Mouse (Mus musculus) intestine, embryonic 16.5 days (tissue): ENCODE results near the gene Taar8b. TPM values are rescaled to one million over a fixed set of nuclear protein-coding genes. Genes with fewer than 3 reads are reported as not detected.
"Not testable (repeated sequence)": the region's sequence is repeated elsewhere in the genome, so short reads cannot be mapped to it uniquely, and the experiment has no call there.

Experiments used
- ATAC-seq: fragments of 200-750 bp; cut with Nextera tagmentation; 2 replicates; pipeline ENCODE4 v1.8.0; 2017; ENCODE audit warnings: moderate TSS enrichment, moderate library complexity
- H3K27ac ChIP-seq: fragments of 300-500 bp; sonication (generic); 2 replicates; pipeline ENCODE4 v1.5.1; 2014; ENCODE audit warnings: mild to moderate bottlenecking, low read length
- H3K27me3 ChIP-seq: fragments of 300-500 bp; sonication (generic); replicated peaks from 2 replicates; pipeline ENCODE4 v1.6.1; 2014; ENCODE audit warnings: low read length, control low read depth, mixed read lengths; ENCODE audit not compliant: control insufficient read depth, insufficient read depth
- H3K36me3 ChIP-seq: fragments of 300-500 bp; sonication (generic); 2 replicates; pipeline ENCODE4 v1.6.1; 2014; ENCODE audit warnings: low read length, control low read depth; ENCODE audit not compliant: control insufficient read depth, insufficient read depth
- H3K4me1 ChIP-seq: fragments of 300-500 bp; sonication (generic); 2 replicates; pipeline ENCODE4 v1.6.1; 2014; ENCODE audit warnings: low read length, control low read depth, mixed read lengths; ENCODE audit not compliant: control insufficient read depth, insufficient read depth
- H3K4me2 ChIP-seq: fragments of 300-500 bp; sonication (generic); 2 replicates; pipeline ENCODE4 v1.6.1; 2014; ENCODE audit warnings: low read depth, low read length, control low read depth
- H3K4me3 ChIP-seq: fragments of 300-500 bp; sonication (generic); 2 replicates; pipeline ENCODE4 v1.5.1; 2014; ENCODE audit warnings: mild to moderate bottlenecking, low read length
- H3K9ac ChIP-seq: fragments of 300-500 bp; sonication (generic); 2 replicates; pipeline ENCODE4 v1.6.1; 2014; ENCODE audit warnings: low read depth, low read length
- H3K9me3 ChIP-seq: fragments of 300-500 bp; sonication (generic); 2 replicates; pipeline ENCODE4 v1.6.1; 2016; ENCODE audit warnings: low read length, control low read depth; ENCODE audit not compliant: control insufficient read depth
- WGBS: fragments of 180-500 bp; shearing (Covaris S2); extraction: QIAGEN DNeasy Blood & Tissue Kit; methylation state at CpG from one replicate; pipeline ENCODE4 v1.1.7; 2014; 5-methylcytosine and 5-hydroxymethylcytosine counted together
- polyA plus RNA-seq: library from polyadenylated mRNA; unstranded; fragments of >200 nt; fragmentation: Nextera tagmentation; extraction: Ambion mirVana; gene quantifications from 2 replicates; pipeline ENCODE4 v1.2.1, GENCODE M21; 2015

Taar8b gene
- not detected in 2 replicates for polyA plus RNA-seq

- no peaks in the 10 kb centered on the region for H3K4me1 ChIP-seq
- no peak within 1 kb of the TSS for H3K27ac ChIP-seq
- H3K9me3 ChIP-seq = no peaks in the 10 kb centered on the region
- no peaks in the 10 kb centered on the region for H3K27me3 ChIP-seq
- no peaks in the 10 kb centered on the region for H3K36me3 ChIP-seq
- no peak for ATAC-seq
- H3K4me2 ChIP-seq = no peak within 1 kb of the TSS
- no peak within 1 kb of the TSS for H3K4me3 ChIP-seq
- H3K9ac ChIP-seq = no peak within 1 kb of the TSS
- WGBS = 72% methylated on average over 2 of the region's 2 CpGs
Observed at GRCm38 (mm10) chr10:24092194-24092593, at the start of gene Taar8b. Gene Taar8b (minus strand): TSS chr10:24092294.

GRCm38 (mm10) chr10:24138623-24139261, 46.6 kb upstream of the Taar8b start:
- Histone ChIP-seq H3K36me3 (no peaks in the 10 kb centered on the region), H3K9ac (no peak overlapping the region), H3K9me3 (no peaks in the 10 kb centered on the region), H3K4me2 (no peak overlapping the region), H3K4me3 (no peak overlapping the region), H3K27ac (peak overlapping the region; percentile 37), H3K4me1 (peaks cover 15% of the 10 kb centered on the region), H3K27me3 (no peaks in the 10 kb centered on the region)
- 49% methylated on average over 2 of the region's 2 CpGs for WGBS
- ATAC-seq = peak; percentile 72

- Histone ChIP-seq H3K9ac (no peak overlapping the region), H3K4me1 (peaks cover 15% of the 10 kb centered on the region; the same call in 1 of the 2 replicates), H3K27me3 (no peaks in the 10 kb centered on the region), H3K4me3 (no peak overlapping the region), H3K4me2 (no peak overlapping the region), H3K27ac (no peak overlapping the region), H3K9me3 (no peaks in the 10 kb centered on the region), H3K36me3 (no peaks in the 10 kb centered on the region)
- 39% methylated on average over 7 of the region's 7 CpGs for WGBS
- ATAC-seq = no peak
Observed at GRCm38 (mm10) chr10:24134071-24134645, 42.1 kb upstream of the Taar8b start.

- Histone ChIP-seq H3K27ac (peak overlapping the region; percentile 66), H3K9me3 (no peaks in the 10 kb centered on the region), H3K9ac (no peak overlapping the region), H3K4me2 (no peak overlapping the region), H3K27me3 (no peaks in the 10 kb centered on the region), H3K4me3 (no peak overlapping the region), H3K36me3 (no peaks in the 10 kb centered on the region), H3K4me1 (peaks cover 10% of the 10 kb centered on the region; the same call in 1 of the 2 replicates)
- peak; percentile 51 for ATAC-seq
- WGBS = 26% methylated on average over 2 of the region's 2 CpGs
Observed at GRCm38 (mm10) chr10:24133132-24133531, 41.0 kb upstream of the Taar8b start.

DNA sequence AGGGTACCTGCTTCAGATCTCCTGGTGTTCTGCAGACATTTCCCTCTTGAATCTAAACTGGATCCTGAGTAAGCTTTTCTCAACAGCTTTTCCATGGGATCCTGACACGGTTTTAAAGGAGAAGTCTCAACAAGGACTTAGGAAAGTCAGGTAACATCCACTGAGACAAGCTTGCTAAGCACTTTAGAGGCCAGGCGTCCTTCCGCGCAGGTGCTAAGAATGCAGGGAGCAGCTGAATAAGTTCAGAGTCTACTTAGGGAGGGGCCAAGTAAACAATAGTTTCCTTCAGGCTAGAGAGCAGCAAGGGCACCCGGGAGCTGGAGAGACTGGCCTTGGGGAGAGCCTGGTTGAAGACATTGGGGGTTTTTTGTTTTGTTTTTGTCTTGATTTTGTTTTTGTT, 40.2 kb upstream of the Taar8b start:
- Histone ChIP-seq H3K27me3 (no peaks in the 10 kb centered on the region), H3K4me1 (peaks cover 10% of the 10 kb centered on the region; the same call in 1 of the 2 replicates), H3K9me3 (no peaks in the 10 kb centered on the region), H3K4me2 (peak overlapping the region; percentile 51), H3K27ac (peak overlapping the region; percentile 89), H3K4me3 (peak overlapping the region; percentile 35), H3K36me3 (no peaks in the 10 kb centered on the region), H3K9ac (peak overlapping the region; percentile 34)
- WGBS = 17% methylated on average over 5 of the region's 5 CpGs
- ATAC-seq = peak; percentile 93

DNA sequence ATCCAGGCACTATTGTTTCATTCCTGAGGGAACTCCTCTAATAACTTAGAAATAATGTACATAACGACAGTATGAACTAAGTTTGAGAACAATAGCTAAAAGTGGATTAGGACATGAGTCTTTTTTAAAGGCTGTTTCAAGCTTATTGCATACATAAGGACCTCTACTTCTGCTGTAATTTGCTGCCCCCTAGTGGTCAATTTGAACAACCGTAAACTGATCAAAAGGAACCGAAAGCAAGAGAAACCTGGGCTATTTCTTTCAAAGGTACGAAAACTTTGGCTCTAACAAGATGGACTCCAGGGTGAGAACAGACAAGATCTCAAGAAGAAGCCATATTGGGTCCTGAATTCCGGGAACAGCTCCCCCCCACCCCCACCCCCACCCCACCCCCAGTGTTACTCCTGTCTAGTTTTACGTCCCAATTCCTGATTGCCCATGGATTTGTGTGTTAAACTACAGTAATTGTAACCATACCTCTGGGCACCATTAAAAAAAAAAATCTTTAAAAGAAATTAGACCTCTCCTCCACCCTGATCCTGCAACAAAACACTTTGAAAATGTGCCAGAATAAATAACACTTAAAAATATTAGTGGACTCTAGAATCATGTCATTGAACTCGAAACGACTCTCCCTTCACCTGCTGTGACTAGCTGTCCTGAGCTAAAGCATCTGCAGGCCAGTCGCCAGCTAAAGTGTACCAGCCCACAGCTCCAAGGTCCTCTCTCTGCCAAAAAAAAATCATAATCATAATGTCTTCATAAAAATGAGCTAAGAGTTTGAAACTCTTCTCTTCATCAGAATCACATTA, 39.6 kb upstream of the Taar8b start:
- Histone ChIP-seq H3K9me3 (no peaks in the 10 kb centered on the region), H3K9ac (peak overlapping the region; percentile 34), H3K27me3 (no peaks in the 10 kb centered on the region), H3K4me2 (peak overlapping the region; percentile 51), H3K4me1 (peaks cover 10% of the 10 kb centered on the region; the same call in 1 of the 2 replicates), H3K36me3 (no peaks in the 10 kb centered on the region), H3K27ac (peak overlapping the region; percentile 89), H3K4me3 (peak overlapping the region; percentile 35)
- peak; percentile 74 for ATAC-seq
- WGBS = 22% methylated on average over 9 of the region's 9 CpGs

DNA sequence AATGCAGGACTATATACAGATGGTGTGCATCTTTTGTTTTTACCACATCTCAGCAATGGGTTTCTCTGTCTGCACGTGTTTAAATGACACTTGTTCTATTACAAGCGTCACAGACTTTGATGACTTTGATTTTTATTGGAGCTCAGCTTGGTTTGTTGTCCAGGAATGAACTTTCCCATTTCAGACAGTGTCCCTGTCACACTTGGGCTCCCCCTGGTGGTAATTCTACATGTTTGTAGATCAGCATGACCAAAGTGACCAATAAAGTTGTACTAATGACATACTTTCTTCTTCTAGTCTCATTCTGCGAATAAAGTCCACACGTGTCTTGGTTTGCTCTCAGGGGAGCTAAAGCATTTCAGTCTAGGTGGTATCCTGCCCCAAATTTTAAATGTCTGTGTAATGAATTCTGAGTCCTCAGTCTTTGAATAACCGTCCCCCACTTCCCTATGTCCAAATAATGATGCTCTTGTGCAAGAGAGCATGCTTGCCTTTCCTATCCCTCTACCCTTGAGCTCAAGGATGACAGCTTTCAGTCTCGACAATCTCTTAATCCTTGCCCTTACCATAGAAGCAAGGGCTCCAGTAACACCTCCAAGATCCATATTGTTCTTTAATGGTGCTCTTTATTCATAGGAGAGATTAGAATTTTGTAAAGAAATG, 19.2 kb upstream of the Taar8b start:
- Histone ChIP-seq H3K27me3 (no peaks in the 10 kb centered on the region), H3K9me3 (no peaks in the 10 kb centered on the region), H3K9ac (no peak overlapping the region), H3K27ac (no peak overlapping the region), H3K36me3 (no peaks in the 10 kb centered on the region), H3K4me3 (no peak overlapping the region), H3K4me2 (no peak overlapping the region), H3K4me1 (peaks cover 8% of the 10 kb centered on the region; the same call in 1 of the 2 replicates)
- 48% methylated on average over 6 of the region's 6 CpGs for WGBS
- no peak for ATAC-seq

DNA sequence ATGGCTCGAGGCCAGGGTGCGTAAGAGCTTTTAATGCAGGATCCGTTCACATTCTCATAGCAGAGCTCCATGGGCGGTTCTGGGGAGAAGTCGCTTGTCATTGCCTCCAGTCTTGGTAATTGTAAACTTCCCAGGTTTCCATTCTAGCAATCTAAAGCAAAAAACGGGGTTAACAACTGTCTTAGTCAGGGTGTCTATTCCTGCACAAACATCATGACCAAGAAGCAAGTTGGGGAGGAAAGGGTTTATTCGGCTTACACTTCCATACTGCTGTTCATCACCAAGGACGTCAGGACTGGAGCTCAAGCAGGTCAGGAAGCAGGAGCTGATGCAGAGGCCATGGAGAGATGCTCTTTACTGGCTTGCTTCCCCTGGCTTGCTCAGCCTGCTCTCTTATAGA, 17.3 kb upstream of the Taar8b start, which contains the start of gene Taar9:
Gene Taar9, minus strand, starts transcription at position 101 of the 400 bp plus-strand sequence.
- H3K27ac ChIP-seq = peak within 1 kb of the TSS; percentile 75
- H3K9me3 ChIP-seq, H3K36me3 ChIP-seq, H3K4me2 ChIP-seq, H3K27me3 ChIP-seq, ATAC-seq, H3K4me3 ChIP-seq, H3K4me1 ChIP-seq, H3K9ac ChIP-seq: not testable (repeated sequence)
- WGBS = 77% methylated on average over 8 of the region's 8 CpGs

DNA sequence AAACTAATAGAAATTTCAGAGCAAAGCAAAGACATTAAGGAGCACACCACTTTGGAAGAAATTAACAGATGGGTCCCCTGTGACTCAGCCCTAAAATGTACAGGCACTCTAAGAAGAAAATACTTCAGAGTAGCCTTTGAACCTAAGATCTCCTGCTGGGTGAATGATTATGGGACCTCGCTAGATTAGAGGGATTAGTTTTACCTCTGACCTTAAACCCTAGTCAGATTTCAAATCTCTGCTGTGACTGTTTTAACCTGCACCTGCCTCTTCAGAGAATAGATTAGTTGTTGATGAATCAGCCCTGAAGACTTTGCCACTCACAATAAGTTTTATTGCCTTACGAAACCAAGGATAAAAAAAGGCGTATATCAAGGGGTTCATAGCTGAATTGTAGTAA, 16.1 kb upstream of the Taar8b start:
- Histone ChIP-seq H3K9ac (no peak overlapping the region), H3K36me3 (no peaks in the 10 kb centered on the region), H3K4me2 (no peak overlapping the region), H3K27me3 (no peaks in the 10 kb centered on the region), H3K4me3 (no peak overlapping the region), H3K4me1 (peaks cover 8% of the 10 kb centered on the region; the same call in 1 of the 2 replicates), H3K9me3 (no peaks in the 10 kb centered on the region), H3K27ac (peak overlapping the region; percentile 75)
- ATAC-seq = peak; percentile 93
- whole genome bisulfite sequencing = 48% methylated on average over 3 of the region's 3 CpGs
